ENCODE assay signal across 23 mouse cellular contexts in the genomic region with DNA sequence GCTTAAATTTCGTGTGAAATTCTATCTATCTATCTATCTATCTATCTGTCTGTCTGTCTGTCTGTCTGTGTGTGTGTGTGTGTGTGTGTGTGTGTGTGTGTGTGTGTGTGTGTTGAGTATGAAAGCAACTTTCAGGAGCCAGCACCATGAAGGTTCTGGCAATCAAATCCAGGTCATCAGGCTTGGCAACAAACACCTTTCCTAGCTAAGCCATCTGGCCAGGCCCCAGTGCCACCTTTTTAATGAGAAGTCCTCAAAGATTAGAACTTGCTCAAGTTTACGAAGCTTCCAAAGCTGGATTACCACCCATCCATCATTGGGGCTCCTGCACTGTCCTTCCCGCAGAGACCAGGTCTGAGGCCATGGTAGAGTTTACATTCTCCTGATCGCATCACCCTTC.
DNase-seq lines count a peak whose midpoint lies in the region; ATAC-seq lines count a peak whose summit lies in the region.
"Had no signal": no experiment of that assay in that cellular context is flagged by ENCODE, and none has a peak within 500 bp of the region (broad histone marks: within the 10 kb centered on the region; RNA-seq: fewer than 3 reads in every experiment).

No protein-coding gene starts in this region.

- no peak overlapping the region for H3K27ac ChIP-seq in kidney, embryonic 14.5 days (ENCODE audit: low read depth, low read length)
- H3K27ac ChIP-seq: embryonic facial prominence, embryonic 13.5 days; forebrain, embryonic 12.5 days; heart, embryonic 10.5 days; hindbrain, embryonic 12.5 days had no signal

- H3K4me3 ChIP-seq in kidney, embryonic 14.5 days (ENCODE audit: low read length): no peak overlapping the region
- H3K4me3 ChIP-seq: embryonic facial prominence, embryonic 13.5 days; forebrain, embryonic 12.5 days; heart, embryonic 10.5 days; hindbrain, embryonic 12.5 days had no signal

- no peak overlapping the region for H3K4me2 ChIP-seq in kidney, embryonic 14.5 days (replicated peaks; ENCODE audit: low read depth, low read length)
- H3K4me2 ChIP-seq: embryonic facial prominence, embryonic 13.5 days; forebrain, embryonic 12.5 days; hindbrain, embryonic 12.5 days had no signal

- no peaks in the 10 kb centered on the region for H3K27me3 ChIP-seq in kidney, embryonic 14.5 days (ENCODE audit: control insufficient read depth, insufficient read depth, low read length)
- H3K27me3 ChIP-seq: embryonic facial prominence, embryonic 13.5 days; forebrain, embryonic 12.5 days; hindbrain, embryonic 12.5 days; Patski had no signal

- no peak overlapping the region for H3K9ac ChIP-seq in kidney, embryonic 14.5 days (ENCODE audit: low read depth, low read length)
- H3K9ac ChIP-seq: embryonic facial prominence, embryonic 13.5 days; forebrain, embryonic 12.5 days; hindbrain, embryonic 12.5 days had no signal

- H3K9me3 ChIP-seq in kidney, embryonic 14.5 days (ENCODE audit: control insufficient read depth, low read length): no peaks in the 10 kb centered on the region
- H3K9me3 ChIP-seq: embryonic facial prominence, embryonic 13.5 days; forebrain, embryonic 12.5 days; heart, embryonic 10.5 days; hindbrain, embryonic 12.5 days had no signal

- peak; percentile 70 for DNase-seq in cerebellum, adult 11-12 months
- no peak for DNase-seq in cerebellum, postnatal 4 days (ENCODE audit: low spot score in 2 of 2)
- peak; percentile 52 for DNase-seq in cerebellum, adult 8-10 months
- DNase-seq in cerebellum, postnatal 14 days: peak; percentile 82 to 86
- no peak for DNase-seq in MN1 (ENCODE audit: low spot score)
- no peak for DNase-seq in adrenal gland, postnatal 36 days
- DNase-seq: adrenal gland, adult 2 months; adrenal gland, postnatal 25 days; gastrocnemius, postnatal 10 days; heart, adult 18-20 months; heart, postnatal 10 days; heart, postnatal 4 days had no signal

- H3K4me1 ChIP-seq in kidney, embryonic 14.5 days (ENCODE audit: control insufficient read depth, insufficient read depth, low read length): no peaks in the 10 kb centered on the region
- H3K4me1 ChIP-seq: embryonic facial prominence, embryonic 13.5 days; forebrain, embryonic 12.5 days; heart, embryonic 10.5 days; hindbrain, embryonic 12.5 days had no signal

- no peaks in the 10 kb centered on the region for H3K36me3 ChIP-seq in kidney, embryonic 14.5 days (ENCODE audit: control insufficient read depth, insufficient read depth, low read length)
- H3K36me3 ChIP-seq: embryonic facial prominence, embryonic 13.5 days; forebrain, embryonic 12.5 days; heart, embryonic 10.5 days; hindbrain, embryonic 12.5 days had no signal

- no peak for ATAC-seq in kidney, embryonic 14.5 days (ENCODE audit: low FRiP score, low TSS enrichment)
- ATAC-seq: activated CD4-positive, CD25-positive, alpha-beta regulatory T cell, adult 4 months; forebrain, embryonic 16.5 days; hindbrain, embryonic 16.5 days; inflammation-experienced regulatory T-cells, adult 6 months; intestine, postnatal 0 days; Patski had no signal

- WGBS in kidney, embryonic 14.5 days: 82% methylated on average over 4 of the region's 4 CpGs

Comparison
In these comparisons a context has a peak if more than half of its experiments do, and no peak if none do; other contexts are left out.
1. DNase-seq: peak in cerebellum, adult 11-12 months (single experiment), cerebellum, adult 8-10 months (single experiment) and cerebellum, postnatal 14 days (2 of 2); none in cerebellum, postnatal 4 days (0 of 2), MN1 (single experiment) and adrenal gland, postnatal 36 days (0 of 2).